Mouse (Mus musculus) stomach, embryonic 15.5 days (tissue): ENCODE measurements around the gene Hmg20b. TPM values are rescaled to one million over a fixed set of nuclear protein-coding genes. Genes with fewer than 3 reads are reported as not detected.
A peak's percentile ranks its signal among the peaks of the same experiment; 100 is the strongest.

Experiments
- ATAC-seq: fragments of 200-750 bp; cut with Nextera tagmentation; 2 replicates; pipeline ENCODE4 v1.8.0; 2017; ENCODE audit warnings: low read depth, moderate number of reproducible peaks, moderate TSS enrichment; ENCODE audit not compliant: insufficient read depth, low FRiP score
- H3K27ac ChIP-seq: fragments of 300-500 bp; sonication (generic); 2 replicates; pipeline ENCODE4 v1.5.1; 2015; ENCODE audit warnings: mild to moderate bottlenecking, inconsistent platforms
- H3K27me3 ChIP-seq: fragments of 300-500 bp; sonication (generic); replicated peaks from 2 replicates; pipeline ENCODE4 v1.6.1; 2015; ENCODE audit warnings: inconsistent platforms
- H3K36me3 ChIP-seq: fragments of 300-500 bp; sonication (generic); 2 replicates; pipeline ENCODE4 v1.6.1; 2015; ENCODE audit warnings: inconsistent platforms
- H3K4me1 ChIP-seq: fragments of 300-500 bp; sonication (generic); 2 replicates; pipeline ENCODE4 v1.6.1; 2015; ENCODE audit warnings: inconsistent platforms
- H3K4me2 ChIP-seq: fragments of 300-500 bp; sonication (generic); 2 replicates; pipeline ENCODE4 v1.6.1; 2015; ENCODE audit warnings: mild to moderate bottlenecking, inconsistent platforms
- H3K4me3 ChIP-seq: fragments of 300-500 bp; sonication (generic); replicated peaks from 2 replicates; pipeline ENCODE4 v1.5.1; 2015; ENCODE audit warnings: inconsistent platforms
- H3K9ac ChIP-seq: fragments of 300-500 bp; sonication (generic); 2 replicates; pipeline ENCODE4 v1.6.1; 2015; ENCODE audit warnings: inconsistent platforms
- H3K9me3 ChIP-seq: fragments of 300-500 bp; sonication (generic); 2 replicates; pipeline ENCODE4 v1.6.1; 2016; ENCODE audit warnings: inconsistent platforms
- WGBS: fragments of 180-500 bp; shearing (Covaris S2); methylation state at CpG from one replicate; pipeline ENCODE4 v1.1.7; 2015; 5-methylcytosine and 5-hydroxymethylcytosine counted together
- polyA plus RNA-seq: library from polyadenylated mRNA; unstranded; fragments of >200 nt; fragmentation: Nextera tagmentation; extraction: Ambion mirVana; gene quantifications from 2 replicates; pipeline ENCODE4 v1.2.1, GENCODE M21; 2015

Gene Hmg20b
- polyA plus RNA-seq, 1 experiment from 2014 or later: 78.8 TPM

GRCm38 (mm10) chr10:81346453-81347067, 3.7 kb downstream of the Hmg20b start:
- peak overlapping the region; percentile 35 for H3K4me3 ChIP-seq
- peak overlapping the region; percentile 67; the same call in 1 of the 2 replicates for H3K27ac ChIP-seq
- peaks cover 21% of the 10 kb centered on the region for H3K27me3 ChIP-seq
- peak overlapping the region; percentile 19; the same call in 1 of the 2 replicates for H3K9ac ChIP-seq
- peak; percentile 5; the same call in 1 of the 2 replicates for ATAC-seq
- 14% methylated on average over 55 of the region's 55 CpGs for WGBS
- H3K9me3 ChIP-seq: no peaks in the 10 kb centered on the region
- peaks cover 16% of the 10 kb centered on the region for H3K36me3 ChIP-seq
- H3K4me2 ChIP-seq: peak overlapping the region; percentile 70
- peaks cover 38% of the 10 kb centered on the region for H3K4me1 ChIP-seq

GRCm38 (mm10) chr10:81345162-81345534, 5.1 kb downstream of the Hmg20b start:
- H3K4me1 ChIP-seq: peaks cover 35% of the 10 kb centered on the region
- no peak for ATAC-seq
- 85% methylated on average over 4 of the region's 4 CpGs for WGBS
- no peak overlapping the region for H3K4me3 ChIP-seq
- H3K9me3 ChIP-seq: no peaks in the 10 kb centered on the region
- H3K9ac ChIP-seq: no peak overlapping the region
- no peak overlapping the region for H3K4me2 ChIP-seq
- H3K27ac ChIP-seq: no peak overlapping the region
- H3K36me3 ChIP-seq: peaks cover 16% of the 10 kb centered on the region
- peaks cover 21% of the 10 kb centered on the region for H3K27me3 ChIP-seq

- H3K4me1 ChIP-seq: peaks cover 32% of the 10 kb centered on the region
- no peak overlapping the region for H3K27ac ChIP-seq
- H3K9me3 ChIP-seq: no peaks in the 10 kb centered on the region
- no peak overlapping the region for H3K4me3 ChIP-seq
- peaks cover 21% of the 10 kb centered on the region for H3K27me3 ChIP-seq
- no peak overlapping the region for H3K9ac ChIP-seq
- no peak overlapping the region for H3K4me2 ChIP-seq
- WGBS: 48% methylated on average over 8 of the region's 8 CpGs
- no peak for ATAC-seq
- H3K36me3 ChIP-seq: peaks cover 16% of the 10 kb centered on the region
Observed at GRCm38 (mm10) chr10:81344421-81345161, 5.7 kb downstream of the Hmg20b start.

GRCm38 (mm10) chr10:81342686-81343505, 7.4 kb downstream of the Hmg20b start, which contains the start of gene Gipc3:
Gipc3 (minus strand) TSS chr10:81343266.
- Histone ChIP-seq H3K4me1 (peaks cover 23% of the 10 kb centered on the region), H3K4me2 (peak within 1 kb of the TSS; percentile 84), H3K27ac (no peak within 1 kb of the TSS), H3K9ac (no peak within 1 kb of the TSS), H3K4me3 (peak within 1 kb of the TSS; percentile 47), H3K9me3 (no peaks in the 10 kb centered on the region), H3K27me3 (peaks cover 23% of the 10 kb centered on the region), H3K36me3 (peaks cover 7% of the 10 kb centered on the region; the same call in 1 of the 2 replicates)
- no peak for ATAC-seq
- 4% methylated on average over 63 of the region's 67 CpGs for WGBS

- H3K27ac ChIP-seq: no peak overlapping the region
- peaks cover 13% of the 10 kb centered on the region for H3K4me1 ChIP-seq
- H3K9ac ChIP-seq: no peak overlapping the region
- peaks cover 30% of the 10 kb centered on the region for H3K27me3 ChIP-seq
- H3K9me3 ChIP-seq: no peaks in the 10 kb centered on the region
- no peaks in the 10 kb centered on the region; the same call in 1 of the 2 replicates for H3K36me3 ChIP-seq
- WGBS: 35% methylated on average over 16 of the region's 16 CpGs
- ATAC-seq: no peak
- H3K4me3 ChIP-seq: no peak overlapping the region
- no peak overlapping the region for H3K4me2 ChIP-seq
Observed at GRCm38 (mm10) chr10:81341333-81341949, 8.8 kb downstream of the Hmg20b start.

- Histone ChIP-seq H3K4me3 (no peak overlapping the region), H3K27ac (no peak overlapping the region), H3K9ac (no peak overlapping the region), H3K4me1 (peaks cover 15% of the 10 kb centered on the region), H3K4me2 (no peak overlapping the region), H3K27me3 (peaks cover 30% of the 10 kb centered on the region), H3K36me3 (no peaks in the 10 kb centered on the region), H3K9me3 (no peaks in the 10 kb centered on the region)
- ATAC-seq: no peak
- WGBS: 43% methylated on average over 17 of the region's 17 CpGs
Observed at GRCm38 (mm10) chr10:81340551-81341332, 9.5 kb downstream of the Hmg20b start.

- H3K4me1 ChIP-seq: peaks cover 38% of the 10 kb centered on the region
Observed at GRCm38 (mm10) chr10:81336558-81336957, 13.7 kb downstream of the Hmg20b start.

GRCm38 (mm10) chr10:81335393-81336340, 14.6 kb downstream of the Hmg20b start:
- no peaks in the 10 kb centered on the region for H3K9me3 ChIP-seq
- peak overlapping the region; percentile 94 for H3K27ac ChIP-seq
- H3K27me3 ChIP-seq: 0 out of 2 replicates have a peak, but pooled peaks cover 14% of the 10 kb centered on the region
- peak; percentile 54 for ATAC-seq
- WGBS: 34% methylated on average over 16 of the region's 19 CpGs
- no peak overlapping the region for H3K9ac ChIP-seq
- H3K4me3 ChIP-seq: no peak overlapping the region
- peak overlapping the region; percentile 40 for H3K4me2 ChIP-seq
- no peaks in the 10 kb centered on the region for H3K36me3 ChIP-seq
- H3K4me1 ChIP-seq: peaks cover 41% of the 10 kb centered on the region

More at GRCm38 (mm10) chr10:81336558-81336957, 13.7 kb downstream of the Hmg20b start:
- H3K4me3 ChIP-seq: no peak overlapping the region
- H3K27ac ChIP-seq: peak overlapping the region; percentile 86
- H3K9ac ChIP-seq: no peak overlapping the region
- no peak for ATAC-seq
- H3K4me2 ChIP-seq: no peak overlapping the region
- no peaks in the 10 kb centered on the region for H3K9me3 ChIP-seq
- WGBS: 81% methylated on average over 4 of the region's 4 CpGs
- no peaks in the 10 kb centered on the region for H3K36me3 ChIP-seq
- H3K27me3 ChIP-seq: 0 out of 2 replicates have a peak, but pooled peaks cover 14% of the 10 kb centered on the region

- no peak overlapping the region for H3K4me3 ChIP-seq
- H3K36me3 ChIP-seq: no peaks in the 10 kb centered on the region
- WGBS: 71% methylated on average over 11 of the region's 11 CpGs
- no peaks in the 10 kb centered on the region for H3K9me3 ChIP-seq
- no peak overlapping the region for H3K9ac ChIP-seq
- H3K4me1 ChIP-seq: peaks cover 49% of the 10 kb centered on the region
- H3K27ac ChIP-seq: peak overlapping the region; percentile 94
- no peak for ATAC-seq
- no peak overlapping the region for H3K4me2 ChIP-seq
- 0 out of 2 replicates have a peak, but pooled peaks cover 14% of the 10 kb centered on the region for H3K27me3 ChIP-seq
Observed at GRCm38 (mm10) chr10:81334324-81334723, 16.0 kb downstream of the Hmg20b start.

GRCm38 (mm10) chr10:81332277-81332676, 18.0 kb downstream of the Hmg20b start:
- Histone ChIP-seq H3K4me1 (peaks cover 65% of the 10 kb centered on the region), H3K4me2 (no peak overlapping the region; the same call in 1 of the 2 replicates)

More at GRCm38 (mm10) chr10:81332277-81332676, 18.0 kb downstream of the Hmg20b start:
- Histone ChIP-seq H3K27ac (no peak overlapping the region), H3K27me3 (0 out of 2 replicates have a peak, but pooled peaks cover 6% of the 10 kb centered on the region), H3K9me3 (no peaks in the 10 kb centered on the region), H3K9ac (no peak overlapping the region), H3K4me3 (no peak overlapping the region), H3K36me3 (0 out of 2 replicates have a peak, but pooled peaks cover under 1% of the 10 kb centered on the region)
- ATAC-seq: no peak
- 43% methylated on average over 29 of the region's 29 CpGs for WGBS
